Mouse (Mus musculus): ENCODE data around the gene Ube2g1.

DNA sequence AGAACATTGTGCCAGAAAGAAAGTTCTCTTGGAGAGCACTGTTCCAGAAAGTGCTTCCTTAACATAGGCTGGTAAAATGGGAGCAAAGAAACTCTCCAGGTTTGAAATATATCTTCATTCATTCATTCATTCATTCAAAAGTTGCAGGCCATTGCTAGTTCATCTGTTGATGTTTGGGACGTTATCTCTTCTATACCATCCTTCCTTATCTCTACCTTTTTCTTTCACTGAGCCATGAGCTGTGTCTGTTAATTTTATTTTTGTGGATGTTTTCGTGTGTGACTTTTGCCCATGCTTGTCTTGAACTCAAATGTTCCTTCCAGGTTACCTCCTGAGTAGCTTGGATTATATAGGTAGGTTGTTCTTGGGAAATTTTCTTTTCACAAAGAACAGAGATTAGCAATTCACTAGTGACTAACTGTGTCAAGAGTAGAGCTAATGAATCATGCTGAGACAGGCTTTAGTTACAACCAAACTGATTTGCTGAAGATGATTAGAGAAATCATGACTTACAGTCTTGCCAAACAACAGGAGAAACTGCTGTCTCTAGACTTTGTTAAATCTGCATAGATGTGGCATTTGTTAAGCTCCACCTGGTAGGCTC, 89.4 kb downstream of the Ube2g1 start:
- TF ChIP-seq CTCF (IDR thresholded peaks at IDR 0.05) (no peak), EP300 (IDR thresholded peaks at IDR 0.05) (no peak)
